Mouse (Mus musculus) heart, adult 10 weeks (tissue): ENCODE data around the gene Ifnl3. TPM values are rescaled to one million over a fixed set of nuclear protein-coding genes. Genes with fewer than 3 reads are reported as not detected.

Experiments used
- polyA plus RNA-seq: library from polyadenylated mRNA; stranded (reverse); fragments of 350-450 nt; fragmentation: Illumina TruSeq; extraction: RNeasy Lipid Tissue Mini Kit (QIAGEN cat#74804); gene quantifications from one replicate; pipeline ENCODE4 v1.2.3, GENCODE M21; 2014; ENCODE audit warnings: low read depth, low replicate concordance

The Ifnl3 gene
- polyA plus RNA-seq = not detected

DNA sequence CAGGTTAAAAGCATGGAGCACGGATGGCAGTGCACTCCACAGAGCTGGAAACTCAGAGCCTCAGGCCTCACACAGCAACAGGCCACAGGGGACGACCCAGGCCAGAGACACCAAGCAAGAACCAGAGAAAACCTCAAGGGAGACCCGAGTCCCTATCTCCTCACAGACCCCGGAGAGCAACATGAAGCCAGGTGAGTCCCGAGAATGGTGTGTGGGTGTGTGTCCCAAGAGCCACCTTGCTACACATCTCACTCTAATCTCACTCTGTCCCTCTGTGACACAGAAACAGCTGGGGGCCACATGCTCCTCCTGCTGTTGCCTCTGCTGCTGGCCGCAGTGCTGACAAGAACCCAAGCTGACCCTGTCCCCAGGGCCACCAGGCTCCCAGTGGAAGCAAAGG, at the start of gene Ifnl3:
Ifnl3 (plus strand) TSS at position 301 of the 400 bp plus-strand sequence.

DNA sequence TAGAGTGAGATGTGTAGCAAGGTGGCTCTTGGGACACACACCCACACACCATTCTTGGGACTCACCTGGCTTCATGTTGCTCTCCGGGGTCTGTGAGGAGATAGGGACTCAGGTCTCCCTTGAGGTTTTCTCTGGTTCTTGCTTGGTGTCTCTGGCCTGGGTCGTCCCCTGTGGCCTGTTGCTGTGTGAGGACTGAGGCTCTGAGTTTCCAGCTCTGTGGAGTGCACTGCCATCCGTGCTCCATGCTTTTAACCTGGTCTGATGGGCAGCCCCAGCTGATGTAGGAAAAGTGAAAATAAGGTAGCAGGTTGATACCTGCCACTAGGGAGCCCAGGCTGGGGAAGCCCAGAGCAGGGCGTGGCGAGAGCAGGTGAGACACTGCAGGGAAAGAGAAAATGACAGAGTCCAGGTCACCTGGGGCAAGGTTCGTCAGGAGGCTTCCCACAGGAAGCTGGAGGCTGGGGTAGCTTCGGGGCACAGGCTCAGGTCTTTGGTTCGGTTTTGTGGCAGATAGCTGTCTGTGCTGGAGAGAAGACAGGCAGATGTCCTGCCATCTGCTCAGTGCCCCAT, 12.1 kb upstream of the Ifnl3 start, which contains the start of gene Ifnl2:
Ifnl2 (minus strand) TSS at position 51 of the 570 bp plus-strand sequence.

DNA sequence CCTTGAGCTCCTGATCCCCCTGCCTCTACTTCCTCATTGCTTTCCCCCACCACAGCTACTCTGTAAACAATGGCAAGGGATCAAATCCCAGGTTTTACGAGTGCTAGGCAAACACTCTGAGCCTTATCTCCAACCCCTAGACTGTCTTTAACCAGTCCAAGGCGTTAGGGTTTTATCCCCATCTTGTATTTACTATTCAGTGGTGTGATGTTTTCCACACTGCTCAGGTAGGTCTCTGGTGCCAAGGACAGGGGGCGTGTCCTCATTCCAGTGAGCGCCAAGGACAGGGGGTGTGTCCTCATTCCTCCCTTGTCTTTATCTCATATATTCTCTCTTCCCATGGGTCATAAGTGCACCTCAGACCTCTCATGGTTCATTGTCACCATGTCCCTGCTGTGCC, 17.9 kb downstream of the Ifnl3 start, which contains the start of gene Sycn:
Sycn (plus strand) TSS at position 360 of the 400 bp plus-strand sequence.

DNA sequence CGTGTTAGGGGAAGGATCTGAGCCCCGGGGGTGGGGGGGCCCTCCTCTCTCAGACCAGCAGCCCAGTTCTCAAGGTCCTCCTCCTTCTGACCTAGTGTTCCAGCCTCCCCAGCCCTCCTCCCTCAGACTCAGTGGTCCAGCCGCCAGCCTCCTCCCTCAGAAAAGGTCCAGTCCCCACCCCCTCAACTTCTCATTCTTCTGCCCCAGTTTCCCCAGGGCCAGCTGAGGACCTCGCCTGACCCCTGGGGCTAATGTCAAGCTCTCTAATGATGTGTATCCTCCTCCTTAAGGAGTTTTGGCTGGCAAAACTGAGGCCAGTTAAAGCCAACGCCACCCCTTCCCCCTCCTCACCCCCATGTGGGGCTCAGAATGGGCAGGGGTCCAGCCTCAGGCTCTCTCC, 24.5 kb downstream of the Ifnl3 start, which contains the start of gene Nccrp1:
Nccrp1 (minus strand) TSS at position 101 of the 400 bp plus-strand sequence.

Other genes starting within 250 kb of the Ifnl3 start
- gene Eid2b, start 245.1 kb upstream of the Ifnl3 start, polyA plus RNA-seq = 12.3 TPM
- gene Selenov, start 231.7 kb upstream of the Ifnl3 start, polyA plus RNA-seq = not detected
- gene Dll3, start 220.6 kb upstream of the Ifnl3 start, polyA plus RNA-seq = not detected
- 51.5 TPM for gene Timm50, start 210.8 kb upstream of the Ifnl3 start, polyA plus RNA-seq
- gene Supt5, start 184.1 kb upstream of the Ifnl3 start, polyA plus RNA-seq = 59.3 TPM
- 485 TPM for gene Rps16, start 172.2 kb upstream of the Ifnl3 start, polyA plus RNA-seq
- gene Plekhg2, start 150.2 kb upstream of the Ifnl3 start, polyA plus RNA-seq = 18.8 TPM
- gene Zfp36, start 142.6 kb upstream of the Ifnl3 start, polyA plus RNA-seq = 24.9 TPM
- gene Med29, start 130.1 kb upstream of the Ifnl3 start, polyA plus RNA-seq = 27.4 TPM
- gene Paf1, start 129.9 kb upstream of the Ifnl3 start, polyA plus RNA-seq = 87.3 TPM
- 6.0 TPM for gene Gmfg, start 85.4 kb upstream of the Ifnl3 start, polyA plus RNA-seq
- 0.94 TPM for gene Lrfn1, start 70.9 kb upstream of the Ifnl3 start, polyA plus RNA-seq
- not detected for gene Ifnl2, start 12.4 kb upstream of the Ifnl3 start, polyA plus RNA-seq
- not detected for gene Sycn, start 18.0 kb downstream of the Ifnl3 start, polyA plus RNA-seq
- not detected for gene Nccrp1, start 24.4 kb downstream of the Ifnl3 start, polyA plus RNA-seq
- gene Samd4b, start 75.3 kb downstream of the Ifnl3 start, polyA plus RNA-seq = 22.0 TPM
- gene Pak4, start 75.3 kb downstream of the Ifnl3 start, polyA plus RNA-seq = 6.9 TPM
- not detected for gene Acp7, start 108.5 kb downstream of the Ifnl3 start, polyA plus RNA-seq
- gene Fbxo27, start 170.0 kb downstream of the Ifnl3 start, polyA plus RNA-seq = 0.76 TPM
- gene Fbxo17, start 194.0 kb downstream of the Ifnl3 start, polyA plus RNA-seq = 1.4 TPM
- gene Mrps12, start 219.0 kb downstream of the Ifnl3 start, polyA plus RNA-seq = 85.7 TPM
- 13.4 TPM for gene Sars2, start 219.2 kb downstream of the Ifnl3 start, polyA plus RNA-seq
- gene Ccer2, start 233.3 kb downstream of the Ifnl3 start, polyA plus RNA-seq = not detected
- gene Sirt2, start 243.9 kb downstream of the Ifnl3 start, polyA plus RNA-seq = 109 TPM
- gene Nfkbib, start 244.7 kb downstream of the Ifnl3 start, polyA plus RNA-seq = 32.4 TPM